Mouse (Mus musculus) stomach, embryonic 16.5 days (tissue): Measurements from ENCODE around the gene Cryga. TPM values are rescaled to one million over a fixed set of nuclear protein-coding genes. Genes with fewer than 3 reads are reported as not detected.
"Not testable (repeated sequence)": the region's sequence is repeated elsewhere in the genome, so short reads cannot be mapped to it uniquely, and the experiment has no call there.

Experiments
- ATAC-seq: fragments of 200-750 bp; cut with Nextera tagmentation; 2 replicates; pipeline ENCODE4 v1.8.0; 2017; ENCODE audit warnings: moderate number of reproducible peaks, moderate TSS enrichment; ENCODE audit not compliant: insufficient read depth, low FRiP score
- H3K27ac ChIP-seq: fragments of 300-500 bp; sonication (generic); 2 replicates; pipeline ENCODE4 v1.5.1; 2014; ENCODE audit warnings: low read length
- H3K27me3 ChIP-seq: fragments of 300-500 bp; sonication (generic); 2 replicates; pipeline ENCODE4 v1.6.1; 2014; ENCODE audit warnings: low read length, control low read depth, mixed read lengths; ENCODE audit not compliant: control insufficient read depth, insufficient read depth
- H3K36me3 ChIP-seq: fragments of 300-500 bp; sonication (generic); 2 replicates; pipeline ENCODE4 v1.6.1; 2014; ENCODE audit warnings: low read length; ENCODE audit not compliant: control insufficient read depth, insufficient read depth
- H3K4me1 ChIP-seq: fragments of 300-500 bp; sonication (generic); 2 replicates; pipeline ENCODE4 v1.6.1; 2014; ENCODE audit warnings: low read length, control low read depth, mixed read lengths; ENCODE audit not compliant: control insufficient read depth, insufficient read depth
- H3K4me2 ChIP-seq: fragments of 300-500 bp; sonication (generic); 2 replicates; pipeline ENCODE4 v1.6.1; 2014; ENCODE audit warnings: low read depth, low read length, mixed read lengths
- H3K4me3 ChIP-seq: fragments of 300-500 bp; sonication (generic); replicated peaks from 2 replicates; pipeline ENCODE4 v1.5.1; 2014; ENCODE audit warnings: mild to moderate bottlenecking, low read length
- H3K9ac ChIP-seq: fragments of 300-500 bp; sonication (generic); 2 replicates; pipeline ENCODE4 v1.6.1; 2014; ENCODE audit warnings: low read length
- H3K9me3 ChIP-seq: fragments of 300-500 bp; sonication (generic); replicated peaks from 2 replicates; pipeline ENCODE4 v1.6.1; 2016; ENCODE audit warnings: low read length, control low read depth; ENCODE audit not compliant: control insufficient read depth
- WGBS: fragments of 180-500 bp; shearing (Covaris S2); extraction: QIAGEN DNeasy Blood & Tissue Kit; methylation state at CpG from one replicate; pipeline ENCODE4 v1.1.7; 2014; 5-methylcytosine and 5-hydroxymethylcytosine counted together
- polyA plus RNA-seq: library from polyadenylated mRNA; unstranded; fragments of >200 nt; fragmentation: Nextera tagmentation; extraction: Ambion mirVana; gene quantifications from 2 replicates; pipeline ENCODE4 v1.2.1, GENCODE M21; 2015

Cryga gene
- polyA plus RNA-seq, 1 experiment from 2014 or later = not detected

DNA sequence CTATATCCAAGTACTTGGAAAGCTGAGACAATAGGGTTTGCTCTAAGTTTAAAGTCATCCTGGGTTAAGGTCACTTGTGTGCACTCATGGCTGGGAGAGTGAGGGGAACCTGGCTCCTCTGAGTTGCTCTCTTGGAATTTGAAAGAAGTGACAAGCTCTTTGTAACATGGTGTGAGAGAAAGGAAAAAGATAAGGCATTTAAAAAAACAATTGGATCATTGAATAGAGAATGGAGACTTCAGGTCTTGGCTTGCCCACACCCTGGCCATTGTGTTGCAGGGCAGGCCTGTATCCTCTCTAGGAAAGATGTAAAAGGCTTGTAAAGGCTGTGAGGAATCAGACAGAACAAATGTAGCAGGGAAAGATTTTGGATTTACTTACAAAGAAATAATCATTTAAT lies 35.3 kb downstream of the Cryga start:
- ATAC-seq = no peak
- Histone ChIP-seq H3K27me3 (no peaks in the 10 kb centered on the region), H3K4me2 (no peak overlapping the region), H3K4me3 (no peak overlapping the region), H3K4me1 (no peaks in the 10 kb centered on the region), H3K36me3 (no peaks in the 10 kb centered on the region), H3K9ac (no peak overlapping the region), H3K9me3 (no peaks in the 10 kb centered on the region), H3K27ac (no peak overlapping the region)

DNA sequence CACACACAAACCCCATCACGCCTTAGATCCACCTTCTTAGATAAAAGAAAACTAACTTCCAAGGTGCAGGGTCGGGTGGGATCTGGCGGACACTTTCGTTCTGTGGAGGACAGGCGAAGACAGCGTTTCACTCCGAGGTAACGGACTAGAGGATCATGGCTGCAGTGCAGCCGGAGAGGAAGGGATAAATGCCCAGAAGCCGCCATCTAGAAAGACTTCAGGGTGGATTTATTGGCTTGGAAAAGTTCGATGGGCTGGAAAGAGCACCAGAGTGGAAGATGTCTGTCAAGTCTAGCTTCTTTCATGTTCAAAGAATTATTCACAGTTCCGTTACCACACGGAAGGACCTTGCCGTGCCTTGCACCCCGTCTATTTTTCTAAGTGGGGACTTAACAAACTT lies 39.0 kb downstream of the Cryga start:
- Histone ChIP-seq H3K4me3 (no peak overlapping the region), H3K36me3 (no peaks in the 10 kb centered on the region), H3K9ac (no peak overlapping the region), H3K4me1 (no peaks in the 10 kb centered on the region), H3K27me3 (no peaks in the 10 kb centered on the region), H3K4me2 (no peak overlapping the region), H3K9me3 (no peaks in the 10 kb centered on the region), H3K27ac (no peak overlapping the region)
- ATAC-seq = no peak
- WGBS = 85% methylated on average over 15 of the region's 15 CpGs

GRCm38 (mm10) chr1:65063352-65063751 lies 39.8 kb downstream of the Cryga start, which contains the start of gene Crygd:
Gene Crygd, minus strand, starts transcription at chr1:65063452.
- WGBS = 87% methylated on average over 8 of the region's 8 CpGs
- H3K4me1 ChIP-seq = no peaks in the 10 kb centered on the region
- H3K4me3 ChIP-seq = no peak within 1 kb of the TSS
- H3K9me3 ChIP-seq = no peaks in the 10 kb centered on the region
- H3K9ac ChIP-seq = no peak within 1 kb of the TSS
- no peak within 1 kb of the TSS for H3K27ac ChIP-seq
- H3K27me3 ChIP-seq = no peaks in the 10 kb centered on the region
- no peaks in the 10 kb centered on the region for H3K36me3 ChIP-seq
- H3K4me2 ChIP-seq = no peak within 1 kb of the TSS
- ATAC-seq = no peak

DNA sequence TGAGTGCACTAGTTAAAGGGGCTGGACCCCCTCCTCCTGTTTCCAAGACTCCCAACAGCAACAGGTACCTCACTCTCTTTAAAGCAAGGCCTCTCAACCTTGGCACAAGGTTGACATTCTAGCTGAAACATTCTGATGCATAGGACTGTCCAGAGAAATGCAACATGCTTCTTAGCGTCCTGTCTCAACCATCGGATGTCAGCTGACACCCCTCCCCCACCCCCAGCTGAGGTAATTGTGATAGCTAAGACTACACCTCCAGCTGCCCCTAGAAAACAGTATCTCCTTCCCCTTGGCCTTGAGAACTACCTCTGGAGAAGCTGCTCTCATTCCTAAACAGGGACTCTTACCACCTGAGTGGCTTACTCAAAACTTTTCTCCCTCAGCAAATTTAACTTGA lies 51.0 kb downstream of the Cryga start:
- H3K4me2 ChIP-seq = no peak overlapping the region
- H3K27ac ChIP-seq = no peak overlapping the region
- no peaks in the 10 kb centered on the region for H3K9me3 ChIP-seq
- H3K36me3 ChIP-seq = no peaks in the 10 kb centered on the region
- WGBS = 38% methylated on average over 2 of the region's 2 CpGs
- no peak overlapping the region for H3K9ac ChIP-seq
- H3K4me3 ChIP-seq = no peak overlapping the region
- H3K4me1 ChIP-seq = no peaks in the 10 kb centered on the region
- H3K27me3 ChIP-seq = no peaks in the 10 kb centered on the region
- ATAC-seq = no peak

- H3K9ac ChIP-seq = no peak overlapping the region
- ATAC-seq = no peak
- H3K4me3 ChIP-seq = no peak overlapping the region
- no peak overlapping the region for H3K27ac ChIP-seq
- H3K9me3 ChIP-seq = no peaks in the 10 kb centered on the region
- no peaks in the 10 kb centered on the region for H3K27me3 ChIP-seq
- no peak overlapping the region for H3K4me2 ChIP-seq
- no peaks in the 10 kb centered on the region for H3K4me1 ChIP-seq
- 62% methylated on average over 7 of the region's 7 CpGs for WGBS
- H3K36me3 ChIP-seq = no peaks in the 10 kb centered on the region
Observed at GRCm38 (mm10) chr1:65051696-65052095, 51.5 kb downstream of the Cryga start.

- 53% methylated on average over 10 of the region's 12 CpGs for WGBS
- not testable (repeated sequence) for ATAC-seq, H3K9me3 ChIP-seq
Observed at GRCm38 (mm10) chr1:65050952-65051351, 52.2 kb downstream of the Cryga start, which contains the start of gene Cryge. Gene Cryge, minus strand, starts transcription at chr1:65051149.

More at GRCm38 (mm10) chr1:65050952-65051351, 52.2 kb downstream of the Cryga start, which contains the start of gene Cryge:
- H3K4me1 ChIP-seq, H3K4me2 ChIP-seq, H3K27me3 ChIP-seq, H3K9ac ChIP-seq, H3K4me3 ChIP-seq, H3K27ac ChIP-seq, H3K36me3 ChIP-seq: not testable (repeated sequence)

Other genes with a start within 250 kb of the Cryga start
- 4.9 and 5.0 TPM in 2 replicates for gene Plekhm3, start 146.5 kb downstream of the Cryga start, polyA plus RNA-seq
- gene Akr1cl, start 70.6 kb downstream of the Cryga start, polyA plus RNA-seq = 0.51 and 0.81 TPM in 2 replicates
- gene Cryge, start 52.2 kb downstream of the Cryga start, polyA plus RNA-seq = not detected in 2 replicates
- not detected in 2 replicates for gene Crygd, start 39.9 kb downstream of the Cryga start, polyA plus RNA-seq
- gene Crygc, start 29.7 kb downstream of the Cryga start, polyA plus RNA-seq = not detected in 2 replicates
- not detected in 2 replicates for gene Crygb, start 21.1 kb downstream of the Cryga start, polyA plus RNA-seq
- not detected in 2 replicates for gene Gm28845, start 16.2 kb upstream of the Cryga start, polyA plus RNA-seq
- gene D630023F18Rik, start 19.8 kb upstream of the Cryga start, polyA plus RNA-seq = 0.17 TPM in 1 of 2 replicates, not detected in the other
- gene Idh1, start 83.1 kb upstream of the Cryga start, polyA plus RNA-seq = 159 and 172 TPM in 2 replicates
- 7.4 and 7.8 TPM in 2 replicates for gene Pikfyve, start 83.3 kb upstream of the Cryga start, polyA plus RNA-seq
- not detected in 2 replicates for gene Pth2r, start 178.7 kb upstream of the Cryga start, polyA plus RNA-seq